Mouse (Mus musculus): ENCODE data around the gene Ube2n. TPM values are rescaled to one million over a fixed set of nuclear protein-coding genes. Genes with fewer than 3 reads are reported as not detected.

The Ube2n gene
- polyA plus RNA-seq, 1 experiment, result 157 TPM

- TF ChIP-seq MYOG (IDR thresholded peaks at IDR 0.05; ENCODE audit: control insufficient read depth in 1 of 3, insufficient read depth in 1 of 3, insufficient read length in 2 of 3, low read depth in 2 of 3) (peak in 2 of 3 experiments; percentile 40 to 83), MYOD1 (IDR thresholded peaks at IDR 0.05; ENCODE audit: control insufficient read depth in 1 of 3, insufficient read length in 2 of 3, low read depth in 2 of 3) (peak; percentile 43 to 89 (median 86)), CEBPB (IDR thresholded peaks at IDR 0.05; ENCODE audit: insufficient read depth, poor library complexity, severe bottlenecking) (no peak), REST (IDR thresholded peaks at IDR 0.05; ENCODE audit: insufficient read depth, insufficient read length) (no peak), MAX (IDR thresholded peaks at IDR 0.05; ENCODE audit: low read depth) (no peak), POLR2AphosphoS2 (IDR thresholded peaks at IDR 0.05; ENCODE audit: insufficient read length, low read depth) (no peak), TCF12 (IDR thresholded peaks at IDR 0.05; ENCODE audit: insufficient read depth, poor library complexity, severe bottlenecking) (peak; percentile 14), E2F4 (IDR thresholded peaks at IDR 0.05; ENCODE audit: insufficient read depth) (no peak), SRF (IDR thresholded peaks at IDR 0.05; ENCODE audit: control insufficient read depth, insufficient read length, low read depth) (no peak), POLR2A (IDR thresholded peaks at IDR 0.05; ENCODE audit: insufficient read length, low read depth) (no peak), USF1 (IDR thresholded peaks at IDR 0.05; ENCODE audit: low read depth) (peak; percentile 60), TCF3 (IDR thresholded peaks at IDR 0.05; ENCODE audit: insufficient read length, low read depth) (no peak)
Measured at GRCm38 (mm10) chr10:95471889-95472547, 42.9 kb upstream of the Ube2n start.

GRCm38 (mm10) chr10:95475923-95476322 is 39.0 kb upstream of the Ube2n start:
- TF ChIP-seq SRF (IDR thresholded peaks at IDR 0.05; ENCODE audit: control insufficient read depth, insufficient read length, low read depth), result no peak
- no peaks in the 10 kb centered on the region for H3K27me3 ChIP-seq (ENCODE audit: control insufficient read depth, insufficient read depth, insufficient read length)
- H3K36me3 ChIP-seq (ENCODE audit: control insufficient read depth, insufficient read depth), result peaks cover 4% of the 10 kb centered on the region
- H3ac ChIP-seq (ENCODE audit: control insufficient read depth, insufficient read length), result no peak overlapping the region
- no peak overlapping the region for H3K4me2 ChIP-seq (ENCODE audit: low read depth)
- H3K4me3 ChIP-seq, result no peak overlapping the region
- no peaks in the 10 kb centered on the region for H3K79me2 ChIP-seq (ENCODE audit: control insufficient read depth, insufficient read depth)

More at GRCm38 (mm10) chr10:95471889-95472547, 42.9 kb upstream of the Ube2n start:
- H3K4me2 ChIP-seq (ENCODE audit: low read depth), result peak overlapping the region; percentile 39
- H3K36me3 ChIP-seq (ENCODE audit: control insufficient read depth, insufficient read depth), result no peaks in the 10 kb centered on the region
- H3K4me3 ChIP-seq, result no peak overlapping the region
- H3K27me3 ChIP-seq (ENCODE audit: control insufficient read depth, insufficient read depth, insufficient read length), result no peaks in the 10 kb centered on the region
- no peaks in the 10 kb centered on the region for H3K79me2 ChIP-seq (ENCODE audit: control insufficient read depth, insufficient read depth)
- no peak overlapping the region for H3ac ChIP-seq (ENCODE audit: control insufficient read depth, insufficient read length)

- no peaks in the 10 kb centered on the region for H3K79me2 ChIP-seq (ENCODE audit: control insufficient read depth, insufficient read depth)
- peaks cover 4% of the 10 kb centered on the region for H3K36me3 ChIP-seq (ENCODE audit: control insufficient read depth, insufficient read depth)
- TF ChIP-seq CEBPB (IDR thresholded peaks at IDR 0.05; ENCODE audit: insufficient read depth, poor library complexity, severe bottlenecking) (no peak), SRF (IDR thresholded peaks at IDR 0.05; ENCODE audit: control insufficient read depth, insufficient read length, low read depth) (no peak)
- no peak overlapping the region for H3K4me3 ChIP-seq
- no peaks in the 10 kb centered on the region for H3K27me3 ChIP-seq (ENCODE audit: control insufficient read depth, insufficient read depth, insufficient read length)
- no peak overlapping the region for H3K4me2 ChIP-seq (ENCODE audit: low read depth)
- no peak overlapping the region for H3ac ChIP-seq (ENCODE audit: control insufficient read depth, insufficient read length)
Measured at GRCm38 (mm10) chr10:95477516-95477915, 37.4 kb upstream of the Ube2n start.

GRCm38 (mm10) chr10:95489653-95490052 is 25.3 kb upstream of the Ube2n start:
- no peak for TF ChIP-seq TCF12 (IDR thresholded peaks at IDR 0.05; ENCODE audit: insufficient read depth, poor library complexity, severe bottlenecking)
- TF ChIP-seq MYOD1 (IDR thresholded peaks at IDR 0.05; ENCODE audit: control insufficient read depth in 1 of 3, insufficient read length in 2 of 3, low read depth in 2 of 3), result no peak
- TF ChIP-seq POLR2A (IDR thresholded peaks at IDR 0.05; ENCODE audit: insufficient read length, low read depth), result no peak
- TF ChIP-seq USF1 (IDR thresholded peaks at IDR 0.05; ENCODE audit: low read depth), result no peak
- no peak for TF ChIP-seq REST (IDR thresholded peaks at IDR 0.05; ENCODE audit: insufficient read depth, insufficient read length)
- no peak for TF ChIP-seq E2F4 (IDR thresholded peaks at IDR 0.05; ENCODE audit: insufficient read depth)
- no peak for TF ChIP-seq TCF3 (IDR thresholded peaks at IDR 0.05; ENCODE audit: insufficient read length, low read depth)
- TF ChIP-seq SRF (IDR thresholded peaks at IDR 0.05; ENCODE audit: control insufficient read depth, insufficient read length, low read depth), result no peak
- no peak for TF ChIP-seq MYOG (IDR thresholded peaks at IDR 0.05; ENCODE audit: control insufficient read depth in 1 of 3, insufficient read depth in 1 of 3, insufficient read length in 2 of 3, low read depth in 2 of 3)
- TF ChIP-seq POLR2AphosphoS2 (IDR thresholded peaks at IDR 0.05; ENCODE audit: insufficient read length, low read depth), result no peak
- no peak for TF ChIP-seq MAX (IDR thresholded peaks at IDR 0.05; ENCODE audit: low read depth)
- no peak for TF ChIP-seq CEBPB (IDR thresholded peaks at IDR 0.05; ENCODE audit: insufficient read depth, poor library complexity, severe bottlenecking)
- no peaks in the 10 kb centered on the region for H3K27me3 ChIP-seq (ENCODE audit: control insufficient read depth, insufficient read depth, insufficient read length)
- H3K4me2 ChIP-seq (ENCODE audit: low read depth), result no peak overlapping the region
- no peak overlapping the region for H3K4me3 ChIP-seq
- H3K79me2 ChIP-seq (ENCODE audit: control insufficient read depth, insufficient read depth), result no peaks in the 10 kb centered on the region
- no peak overlapping the region for H3ac ChIP-seq (ENCODE audit: control insufficient read depth, insufficient read length)
- peaks cover 63% of the 10 kb centered on the region for H3K36me3 ChIP-seq (ENCODE audit: control insufficient read depth, insufficient read depth)

GRCm38 (mm10) chr10:95494268-95494667 is 20.7 kb upstream of the Ube2n start:
- no peaks in the 10 kb centered on the region for H3K27me3 ChIP-seq (ENCODE audit: control insufficient read depth, insufficient read depth, insufficient read length)
- H3K4me3 ChIP-seq, result no peak overlapping the region
- peaks cover 51% of the 10 kb centered on the region for H3K36me3 ChIP-seq (ENCODE audit: control insufficient read depth, insufficient read depth)
- TF ChIP-seq SRF (IDR thresholded peaks at IDR 0.05; ENCODE audit: control insufficient read depth, insufficient read length, low read depth), result no peak
- TF ChIP-seq USF1 (IDR thresholded peaks at IDR 0.05; ENCODE audit: low read depth), result no peak
- TF ChIP-seq MAX (IDR thresholded peaks at IDR 0.05; ENCODE audit: low read depth), result no peak
- no peak for TF ChIP-seq CEBPB (IDR thresholded peaks at IDR 0.05; ENCODE audit: insufficient read depth, poor library complexity, severe bottlenecking)
- TF ChIP-seq MYOG (IDR thresholded peaks at IDR 0.05; ENCODE audit: control insufficient read depth in 1 of 3, insufficient read depth in 1 of 3, insufficient read length in 2 of 3, low read depth in 2 of 3), result no peak
- TF ChIP-seq TCF12 (IDR thresholded peaks at IDR 0.05; ENCODE audit: insufficient read depth, poor library complexity, severe bottlenecking), result no peak
- TF ChIP-seq REST (IDR thresholded peaks at IDR 0.05; ENCODE audit: insufficient read depth, insufficient read length), result no peak
- TF ChIP-seq MYOD1 (IDR thresholded peaks at IDR 0.05; ENCODE audit: control insufficient read depth in 1 of 3, insufficient read length in 2 of 3, low read depth in 2 of 3), result no peak
- H3ac ChIP-seq (ENCODE audit: control insufficient read depth, insufficient read length), result no peak overlapping the region
- H3K79me2 ChIP-seq (ENCODE audit: control insufficient read depth, insufficient read depth), result peaks cover 4% of the 10 kb centered on the region
- no peak overlapping the region for H3K4me2 ChIP-seq (ENCODE audit: low read depth)

All from myocyte (in vitro differentiated cells).